Mouse (Mus musculus): ENCODE data around the gene Nt5dc2. TPM values are rescaled to one million over a fixed set of nuclear protein-coding genes. Genes with fewer than 3 reads are reported as not detected.

The Nt5dc2 gene
- polyA plus RNA-seq, 1 experiment from 2014 or later: 64.0 TPM

Other genes starting within 250 kb of the Nt5dc2 start
- not detected in 3 replicates for gene Itih4, start 244.6 kb upstream of the Nt5dc2 start, polyA plus RNA-seq (2018)
- gene Itih3, start 207.3 kb upstream of the Nt5dc2 start, polyA plus RNA-seq (2018): not detected in 3 replicates
- gene Itih1, start 187.8 kb upstream of the Nt5dc2 start, polyA plus RNA-seq (2018): not detected in 3 replicates
- 5.6 to 7.4 TPM (median 5.9 TPM) in 3 replicates for gene Nek4, start 179.7 kb upstream of the Nt5dc2 start, polyA plus RNA-seq (2018)
- 25.5 to 38.1 TPM (median 30.8 TPM) in 3 replicates for gene Glt8d1, start 129.7 kb upstream of the Nt5dc2 start, polyA plus RNA-seq (2018)
- gene Spcs1, start 129.4 kb upstream of the Nt5dc2 start, polyA plus RNA-seq (2018): 227 to 384 TPM (median 331 TPM) in 3 replicates
- 19.0 to 25.4 TPM (median 21.5 TPM) in 3 replicates for gene Pbrm1, start 111.9 kb upstream of the Nt5dc2 start, polyA plus RNA-seq (2018)
- 29.0 to 64.4 TPM (median 63.1 TPM) in 3 replicates for gene Gnl3, start 111.9 kb upstream of the Nt5dc2 start, polyA plus RNA-seq (2018)
- gene Smim4, start 2.1 kb upstream of the Nt5dc2 start, polyA plus RNA-seq (2018): 5.9 to 64.8 TPM (median 39.9 TPM) in 3 replicates
- 241 to 829 TPM (median 623 TPM) in 3 replicates for gene Stab1, start 37.6 kb downstream of the Nt5dc2 start, polyA plus RNA-seq (2018)
- gene Tnnc1, start 77.3 kb downstream of the Nt5dc2 start, polyA plus RNA-seq (2018): 0.50 to 1.8 TPM (median 0.95 TPM) in 3 replicates
- gene Nisch, start 85.9 kb downstream of the Nt5dc2 start, polyA plus RNA-seq (2018): 163 to 251 TPM (median 201 TPM) in 3 replicates
- gene Sema3g, start 86.8 kb downstream of the Nt5dc2 start, polyA plus RNA-seq (2018): not detected in 3 replicates
- gene Phf7, start 120.3 kb downstream of the Nt5dc2 start, polyA plus RNA-seq (2018): 4.8 to 7.5 TPM (median 6.3 TPM) in 3 replicates
- gene Bap1, start 120.4 kb downstream of the Nt5dc2 start, polyA plus RNA-seq (2018): 28.5 to 31.0 TPM (median 30.7 TPM) in 3 replicates
- not detected in 3 replicates for gene Dnah1, start 192.8 kb downstream of the Nt5dc2 start, polyA plus RNA-seq (2018)
- gene Capn7, start 205.6 kb downstream of the Nt5dc2 start, polyA plus RNA-seq (2018): 31.0 to 52.6 TPM (median 34.4 TPM) in 3 replicates

All from macrophage (primary cell).